Mouse (Mus musculus) lung, postnatal 0 days (tissue): ENCODE data around the gene Spata17. TPM values are rescaled to one million over a fixed set of nuclear protein-coding genes. Genes with fewer than 3 reads are reported as not detected.
A peak's percentile ranks its signal among the peaks of the same experiment; 100 is the strongest.

Source experiments
- ATAC-seq: fragments of 200-750 bp; cut with Nextera tagmentation; 2 replicates; pipeline ENCODE4 v1.8.0; 2017; ENCODE audit warnings: moderate library complexity
- DNase-seq: peaks from one replicate; pipeline ENCODE4 v3.0.0-alpha.2; 2016; ENCODE audit warnings: low spot score
- H3K27ac ChIP-seq: fragments of 300-500 bp; sonication (generic); 2 replicates; pipeline ENCODE4 v1.5.1; 2014; ENCODE audit warnings: antibody characterized with exemption, mild to moderate bottlenecking, low read length, mixed read lengths
- H3K27me3 ChIP-seq: fragments of 300-500 bp; sonication (generic); replicated peaks from 2 replicates; pipeline ENCODE4 v1.6.1; 2014; ENCODE audit warnings: low read length, mixed read lengths; ENCODE audit not compliant: insufficient read depth
- H3K36me3 ChIP-seq: fragments of 300-500 bp; sonication (generic); 2 replicates; pipeline ENCODE4 v1.6.1; 2014; ENCODE audit warnings: low read length, mixed read lengths; ENCODE audit not compliant: insufficient read depth
- H3K4me1 ChIP-seq: fragments of 300-500 bp; sonication (generic); 2 replicates; pipeline ENCODE4 v1.6.1; 2014; ENCODE audit warnings: antibody characterized with exemption, low read depth, low read length, mixed read lengths; ENCODE audit not compliant: insufficient read depth
- H3K4me2 ChIP-seq: fragments of 300-500 bp; sonication (generic); replicated peaks from 2 replicates; pipeline ENCODE4 v1.6.1; 2014; ENCODE audit warnings: low read depth, mild to moderate bottlenecking, low read length, moderate library complexity, mixed read lengths
- H3K4me3 ChIP-seq: fragments of 300-500 bp; sonication (generic); 2 replicates; pipeline ENCODE4 v1.5.1; 2014; ENCODE audit warnings: low read depth, low read length
- H3K9ac ChIP-seq: fragments of 300-500 bp; sonication (generic); replicated peaks from 2 replicates; pipeline ENCODE4 v1.6.1; 2014; ENCODE audit warnings: low read depth, mild to moderate bottlenecking
- H3K9me3 ChIP-seq: fragments of 300-500 bp; sonication (generic); 2 replicates; pipeline ENCODE4 v1.6.1; 2016; ENCODE audit warnings: low read length, mixed read lengths
- CTCF ChIP-seq: IDR thresholded peaks from 2 replicates; pipeline ENCODE4 v1.5.1; 2016; ENCODE audit warnings: antibody characterized with exemption, mild to moderate bottlenecking
- EP300 ChIP-seq: IDR thresholded peaks from 2 replicates; pipeline ENCODE4 v1.6.1; 2016; ENCODE audit warnings: antibody characterized with exemption, mild to moderate bottlenecking, control low read depth
- WGBS: fragments of 180-500 bp; shearing (Covaris S2); extraction: QIAGEN DNeasy Blood & Tissue Kit; methylation state at CpG from one replicate; pipeline ENCODE4 v1.1.7; 2014; 5-methylcytosine and 5-hydroxymethylcytosine counted together
- polyA plus RNA-seq: library from polyadenylated mRNA; unstranded; fragments of >200 nt; fragmentation: Nextera tagmentation; extraction: Ambion mirVana; gene quantifications from 2 replicates; pipeline ENCODE4 v1.2.1, GENCODE M21; 2015

Spata17 gene
- polyA plus RNA-seq, 1 experiment from 2014 or later = 3.1 TPM

- Histone ChIP-seq H3K4me1 (no peaks in the 10 kb centered on the region; the same call in 1 of the 2 replicates), H3K4me3 (no peak overlapping the region), H3K9ac (no peak overlapping the region), H3K36me3 (no peaks in the 10 kb centered on the region), H3K4me2 (no peak overlapping the region), H3K27ac (no peak overlapping the region), H3K9me3 (no peaks in the 10 kb centered on the region), H3K27me3 (no peaks in the 10 kb centered on the region)
- TF ChIP-seq CTCF = no peak
- no peak for TF ChIP-seq EP300
- DNase-seq = no peak
- no peak for ATAC-seq
- 30% methylated on average over 5 of the region's 5 CpGs for WGBS
Measured at GRCm38 (mm10) chr1:187052532-187052931, 162.7 kb downstream of the Spata17 start.

GRCm38 (mm10) chr1:187051296-187051695 is 164.0 kb downstream of the Spata17 start:
- DNase-seq = no peak
- Histone ChIP-seq H3K27ac (no peak overlapping the region), H3K27me3 (no peaks in the 10 kb centered on the region), H3K9ac (no peak overlapping the region), H3K4me2 (no peak overlapping the region), H3K9me3 (no peaks in the 10 kb centered on the region), H3K4me1 (no peaks in the 10 kb centered on the region; the same call in 1 of the 2 replicates), H3K4me3 (no peak overlapping the region), H3K36me3 (no peaks in the 10 kb centered on the region)
- TF ChIP-seq CTCF (no peak), EP300 (no peak)
- 76% methylated on average over 8 of the region's 8 CpGs for WGBS
- ATAC-seq = no peak

- peak; percentile 74 for DNase-seq
- Histone ChIP-seq H3K4me1 (no peaks in the 10 kb centered on the region; the same call in 1 of the 2 replicates), H3K27ac (no peak overlapping the region), H3K36me3 (no peaks in the 10 kb centered on the region), H3K9ac (no peak overlapping the region), H3K9me3 (no peaks in the 10 kb centered on the region), H3K4me2 (no peak overlapping the region), H3K27me3 (no peaks in the 10 kb centered on the region), H3K4me3 (no peak overlapping the region)
- ATAC-seq = peak; percentile 87
- WGBS = 78% methylated on average over 9 of the region's 9 CpGs
- peak; percentile 33; the same call in 1 of the 2 replicates for TF ChIP-seq EP300
- TF ChIP-seq CTCF = no peak
Measured at GRCm38 (mm10) chr1:187048681-187049288, 166.5 kb downstream of the Spata17 start.

GRCm38 (mm10) chr1:187044726-187045125 is 170.5 kb downstream of the Spata17 start:
- TF ChIP-seq CTCF (no peak), EP300 (no peak)
- WGBS = 55% methylated on average over 6 of the region's 6 CpGs
- H3K4me1 ChIP-seq = no peaks in the 10 kb centered on the region

GRCm38 (mm10) chr1:187039801-187040200 is 175.5 kb downstream of the Spata17 start:
- DNase-seq (no peak), ATAC-seq (no peak)
- no peaks in the 10 kb centered on the region for H3K4me1 ChIP-seq
- 67% methylated on average over 4 of the region's 4 CpGs for WGBS
- H3K9me3 ChIP-seq = no peaks in the 10 kb centered on the region
- H3K9ac ChIP-seq = no peak overlapping the region
- TF ChIP-seq CTCF (no peak), EP300 (no peak)
- no peaks in the 10 kb centered on the region for H3K36me3 ChIP-seq
- no peak overlapping the region for H3K4me2 ChIP-seq
- H3K27me3 ChIP-seq = no peaks in the 10 kb centered on the region
- no peak overlapping the region for H3K27ac ChIP-seq
- H3K4me3 ChIP-seq = no peak overlapping the region

More at GRCm38 (mm10) chr1:187044726-187045125, 170.5 kb downstream of the Spata17 start:
- H3K27me3 ChIP-seq = no peaks in the 10 kb centered on the region
- H3K27ac ChIP-seq = no peak overlapping the region
- no peaks in the 10 kb centered on the region for H3K36me3 ChIP-seq
- no peak overlapping the region for H3K9ac ChIP-seq
- no peak overlapping the region for H3K4me3 ChIP-seq
- H3K9me3 ChIP-seq = no peaks in the 10 kb centered on the region
- H3K4me2 ChIP-seq = no peak overlapping the region
- no peak for DNase-seq
- ATAC-seq = no peak

- DNase-seq (peak; percentile 74), ATAC-seq (peak; percentile 74)
- Histone ChIP-seq H3K27me3 (no peaks in the 10 kb centered on the region), H3K27ac (no peak overlapping the region), H3K4me3 (no peak overlapping the region), H3K4me1 (no peaks in the 10 kb centered on the region), H3K36me3 (no peaks in the 10 kb centered on the region), H3K9ac (no peak overlapping the region), H3K4me2 (no peak overlapping the region), H3K9me3 (no peaks in the 10 kb centered on the region)
- peak; percentile 72; the same call in 1 of the 2 replicates for TF ChIP-seq EP300
- no peak for TF ChIP-seq CTCF
- 69% methylated on average over 4 of the region's 4 CpGs for WGBS
Measured at GRCm38 (mm10) chr1:187035785-187036184, 179.5 kb downstream of the Spata17 start.
